Mouse (Mus musculus) forebrain, embryonic 16.5 days (tissue): ENCODE measurements around the gene Rpl37. TPM values are rescaled to one million over a fixed set of nuclear protein-coding genes. Genes with fewer than 3 reads are reported as not detected.
"Not testable (repeated sequence)": the region's sequence is repeated elsewhere in the genome, so short reads cannot be mapped to it uniquely, and the experiment has no call there.

Experiments
- ATAC-seq: fragments of 200-750 bp; cut with Nextera tagmentation; 2 replicates; pipeline ENCODE4 v1.8.0; 2017; ENCODE audit warnings: mild to moderate bottlenecking, moderate library complexity
- H3K27ac ChIP-seq: fragments of 300-500 bp; sonication (generic); 2 replicates; pipeline ENCODE4 v1.5.1; 2014; ENCODE audit warnings: low read length, control low read depth
- H3K27me3 ChIP-seq: fragments of 300-500 bp; sonication (generic); replicated peaks from 2 replicates; pipeline ENCODE4 v1.6.1; 2014; ENCODE audit warnings: low read length; ENCODE audit not compliant: control insufficient read depth, insufficient read depth
- H3K36me3 ChIP-seq: fragments of 300-500 bp; sonication (generic); 2 replicates; pipeline ENCODE4 v1.6.1; 2014; ENCODE audit not compliant: control insufficient read depth, insufficient read depth
- H3K4me1 ChIP-seq: fragments of 300-500 bp; sonication (generic); replicated peaks from 2 replicates; pipeline ENCODE4 v1.6.1; 2014; ENCODE audit warnings: low read length; ENCODE audit not compliant: control insufficient read depth, insufficient read depth
- H3K4me2 ChIP-seq: fragments of 300-500 bp; sonication (generic); 2 replicates; pipeline ENCODE4 v1.6.1; 2014; ENCODE audit warnings: mild to moderate bottlenecking, low read length, control low read depth
- H3K4me3 ChIP-seq: fragments of 300-500 bp; sonication (generic); replicated peaks from 2 replicates; pipeline ENCODE4 v1.5.1; 2014; ENCODE audit warnings: mild to moderate bottlenecking, low read length, control low read depth
- H3K9ac ChIP-seq: fragments of 300-500 bp; sonication (generic); replicated peaks from 2 replicates; pipeline ENCODE4 v1.6.1; 2014; ENCODE audit warnings: low read depth, low read length, control low read depth
- H3K9me3 ChIP-seq: fragments of 300-500 bp; sonication (generic); 2 replicates; pipeline ENCODE4 v1.6.1; 2016; ENCODE audit warnings: low read length; ENCODE audit not compliant: control insufficient read depth
- WGBS: fragments of 180-500 bp; shearing (Covaris S2); extraction: QIAGEN DNeasy Blood & Tissue Kit; methylation state at CpG from one replicate; pipeline ENCODE4 v1.1.7; 2014; 5-methylcytosine and 5-hydroxymethylcytosine counted together
- polyA plus RNA-seq: library from polyadenylated mRNA; unstranded; fragments of >200 nt; fragmentation: Nextera tagmentation; extraction: Ambion mirVana; gene quantifications from 2 replicates; pipeline ENCODE4 v1.2.1, GENCODE M21; 2015

Gene Rpl37
- polyA plus RNA-seq, 1 experiment from 2014 or later, result 335 TPM

- Histone ChIP-seq H3K4me3 (no peak overlapping the region), H3K36me3 (peaks cover 26% of the 10 kb centered on the region), H3K4me2 (no peak overlapping the region), H3K9ac (no peak overlapping the region), H3K9me3 (no peaks in the 10 kb centered on the region), H3K4me1 (peaks cover 16% of the 10 kb centered on the region), H3K27ac (no peak overlapping the region), H3K27me3 (no peaks in the 10 kb centered on the region)
- WGBS, result 99% methylated on average over 2 of the region's 2 CpGs
- no peak for ATAC-seq
These were observed 2.7 kb downstream of the Rpl37 start for GRCm38 (mm10) chr15:5119192-5119591.

- Histone ChIP-seq H3K9ac (no peak overlapping the region), H3K9me3 (no peaks in the 10 kb centered on the region), H3K4me1 (peaks cover 16% of the 10 kb centered on the region), H3K4me2 (no peak overlapping the region), H3K27me3 (no peaks in the 10 kb centered on the region), H3K27ac (no peak overlapping the region), H3K4me3 (no peak overlapping the region), H3K36me3 (peaks cover 31% of the 10 kb centered on the region)
- WGBS, result 93% methylated on average over 2 of the region's 2 CpGs
- no peak for ATAC-seq
These were observed 3.3 kb downstream of the Rpl37 start for GRCm38 (mm10) chr15:5119707-5120106.

- Histone ChIP-seq H3K4me2 (no peak overlapping the region), H3K9me3 (no peaks in the 10 kb centered on the region), H3K36me3 (peaks cover 32% of the 10 kb centered on the region), H3K27ac (no peak overlapping the region), H3K9ac (no peak overlapping the region), H3K4me1 (peaks cover 10% of the 10 kb centered on the region), H3K4me3 (no peak overlapping the region), H3K27me3 (no peaks in the 10 kb centered on the region)
- ATAC-seq, result no peak
- 88% methylated on average over 12 of the region's 12 CpGs for WGBS
These were observed 5.3 kb downstream of the Rpl37 start for GRCm38 (mm10) chr15:5121535-5122313.

GRCm38 (mm10) chr15:5126456-5126855 is 10.0 kb downstream of the Rpl37 start:
- Histone ChIP-seq H3K4me2 (no peak overlapping the region), H3K9me3 (no peaks in the 10 kb centered on the region), H3K36me3 (peaks cover 16% of the 10 kb centered on the region), H3K4me1 (no peaks in the 10 kb centered on the region), H3K27me3 (no peaks in the 10 kb centered on the region), H3K9ac (no peak overlapping the region), H3K27ac (no peak overlapping the region), H3K4me3 (no peak overlapping the region)
- WGBS, result 64% methylated on average over 4 of the region's 4 CpGs
- ATAC-seq, result no peak

- Histone ChIP-seq H3K4me3 (no peak overlapping the region), H3K4me1 (no peaks in the 10 kb centered on the region), H3K4me2 (no peak overlapping the region), H3K27ac (no peak overlapping the region), H3K36me3 (peaks cover 9% of the 10 kb centered on the region), H3K9ac (no peak overlapping the region), H3K9me3 (no peaks in the 10 kb centered on the region), H3K27me3 (no peaks in the 10 kb centered on the region)
- WGBS, result 85% methylated on average over 2 of the region's 2 CpGs
- ATAC-seq, result no peak
These were observed 11.0 kb downstream of the Rpl37 start for GRCm38 (mm10) chr15:5127487-5127886.

- no peaks in the 10 kb centered on the region for H3K9me3 ChIP-seq
- no peak overlapping the region for H3K4me3 ChIP-seq
- no peak overlapping the region for H3K4me2 ChIP-seq
- no peak for ATAC-seq
- no peaks in the 10 kb centered on the region for H3K27me3 ChIP-seq
- 83% methylated on average over 5 of the region's 5 CpGs for WGBS
- H3K27ac ChIP-seq, result no peak overlapping the region
- H3K36me3 ChIP-seq, result peaks cover 7% of the 10 kb centered on the region
- H3K4me1 ChIP-seq, result no peaks in the 10 kb centered on the region
- no peak overlapping the region for H3K9ac ChIP-seq
These were observed 11.9 kb downstream of the Rpl37 start for GRCm38 (mm10) chr15:5128176-5128940.

- H3K27me3 ChIP-seq, result no peaks in the 10 kb centered on the region
- H3K4me2 ChIP-seq, result no peak overlapping the region
- 94% methylated on average over 12 of the region's 12 CpGs for WGBS
- H3K9ac ChIP-seq, result no peak overlapping the region
- H3K36me3 ChIP-seq, result peaks cover 6% of the 10 kb centered on the region
- H3K9me3 ChIP-seq, result no peaks in the 10 kb centered on the region
- no peak overlapping the region for H3K27ac ChIP-seq
- ATAC-seq, result no peak
- no peaks in the 10 kb centered on the region for H3K4me1 ChIP-seq
- no peak overlapping the region for H3K4me3 ChIP-seq
These were observed 12.8 kb downstream of the Rpl37 start for GRCm38 (mm10) chr15:5129111-5129805.

GRCm38 (mm10) chr15:5130887-5131668 is 14.6 kb downstream of the Rpl37 start:
- not testable (repeated sequence) for H3K9ac ChIP-seq, H3K4me1 ChIP-seq, H3K4me2 ChIP-seq, H3K27ac ChIP-seq, ATAC-seq, H3K36me3 ChIP-seq, H3K27me3 ChIP-seq, H3K4me3 ChIP-seq, H3K9me3 ChIP-seq
- WGBS, result 90% methylated on average over 14 of the region's 14 CpGs
